Mouse (Mus musculus) heart, postnatal 0 days (tissue): ENCODE measurements around the gene Vegfa.

Source experiments
- CTCF ChIP-seq: IDR thresholded peaks from 2 replicates; pipeline ENCODE4 v1.5.1; 2016; ENCODE audit warnings: antibody characterized with exemption, control low read depth, low read depth
- EP300 ChIP-seq: IDR thresholded peaks from 2 replicates; pipeline ENCODE4 v1.6.1; 2016; ENCODE audit warnings: antibody characterized with exemption, low read depth

GRCm38 (mm10) chr17:46029052-46029553 is 3.1 kb downstream of the Vegfa start:
- TF ChIP-seq CTCF (no peak), EP300 (no peak)
